Mouse (Mus musculus) lung, postnatal 0 days (tissue): Measurements from ENCODE around the gene Cygb. TPM values are rescaled to one million over a fixed set of nuclear protein-coding genes. Genes with fewer than 3 reads are reported as not detected.

Source experiments
- ATAC-seq: fragments of 200-750 bp; cut with Nextera tagmentation; 2 replicates; pipeline ENCODE4 v1.8.0; 2017; ENCODE audit warnings: moderate library complexity
- DNase-seq: peaks from one replicate; pipeline ENCODE4 v3.0.0-alpha.2; 2016; ENCODE audit warnings: low spot score
- H3K27ac ChIP-seq: fragments of 300-500 bp; sonication (generic); 2 replicates; pipeline ENCODE4 v1.5.1; 2014; ENCODE audit warnings: antibody characterized with exemption, mild to moderate bottlenecking, low read length, mixed read lengths
- H3K27me3 ChIP-seq: fragments of 300-500 bp; sonication (generic); replicated peaks from 2 replicates; pipeline ENCODE4 v1.6.1; 2014; ENCODE audit warnings: low read length, mixed read lengths; ENCODE audit not compliant: insufficient read depth
- H3K36me3 ChIP-seq: fragments of 300-500 bp; sonication (generic); 2 replicates; pipeline ENCODE4 v1.6.1; 2014; ENCODE audit warnings: low read length, mixed read lengths; ENCODE audit not compliant: insufficient read depth
- H3K4me1 ChIP-seq: fragments of 300-500 bp; sonication (generic); 2 replicates; pipeline ENCODE4 v1.6.1; 2014; ENCODE audit warnings: antibody characterized with exemption, low read depth, low read length, mixed read lengths; ENCODE audit not compliant: insufficient read depth
- H3K4me2 ChIP-seq: fragments of 300-500 bp; sonication (generic); replicated peaks from 2 replicates; pipeline ENCODE4 v1.6.1; 2014; ENCODE audit warnings: low read depth, mild to moderate bottlenecking, low read length, moderate library complexity, mixed read lengths
- H3K4me3 ChIP-seq: fragments of 300-500 bp; sonication (generic); 2 replicates; pipeline ENCODE4 v1.5.1; 2014; ENCODE audit warnings: low read depth, low read length
- H3K9ac ChIP-seq: fragments of 300-500 bp; sonication (generic); replicated peaks from 2 replicates; pipeline ENCODE4 v1.6.1; 2014; ENCODE audit warnings: low read depth, mild to moderate bottlenecking
- H3K9me3 ChIP-seq: fragments of 300-500 bp; sonication (generic); 2 replicates; pipeline ENCODE4 v1.6.1; 2016; ENCODE audit warnings: low read length, mixed read lengths
- CTCF ChIP-seq: IDR thresholded peaks from 2 replicates; pipeline ENCODE4 v1.5.1; 2016; ENCODE audit warnings: antibody characterized with exemption, mild to moderate bottlenecking
- EP300 ChIP-seq: IDR thresholded peaks from 2 replicates; pipeline ENCODE4 v1.6.1; 2016; ENCODE audit warnings: antibody characterized with exemption, mild to moderate bottlenecking, control low read depth
- WGBS: fragments of 180-500 bp; shearing (Covaris S2); extraction: QIAGEN DNeasy Blood & Tissue Kit; methylation state at CpG from one replicate; pipeline ENCODE4 v1.1.7; 2014; 5-methylcytosine and 5-hydroxymethylcytosine counted together
- polyA plus RNA-seq: library from polyadenylated mRNA; unstranded; fragments of >200 nt; fragmentation: Nextera tagmentation; extraction: Ambion mirVana; gene quantifications from 2 replicates; pipeline ENCODE4 v1.2.1, GENCODE M21; 2015

Gene Cygb
- polyA plus RNA-seq, 1 experiment from 2014 or later, result 32.0 TPM

DNA sequence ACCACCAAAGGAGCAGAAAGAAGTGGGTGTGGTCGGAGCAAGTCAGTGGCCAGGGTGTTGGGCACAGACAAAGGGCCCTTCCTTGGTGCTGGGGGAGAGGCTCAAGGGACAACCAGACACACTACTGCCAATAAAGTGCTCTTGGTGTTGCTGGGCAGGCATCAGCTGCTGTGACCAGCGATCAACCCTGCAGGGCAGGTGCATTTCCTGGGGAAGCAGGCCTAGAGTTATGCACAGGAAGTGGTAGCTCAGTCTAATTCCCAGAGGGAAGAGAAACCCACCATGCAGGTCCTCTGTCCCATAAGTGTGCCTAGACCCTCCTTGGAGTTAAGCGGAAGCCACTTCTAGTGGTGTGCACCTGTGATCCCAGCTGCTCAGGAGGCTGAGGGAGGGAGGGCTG is 46.4 kb downstream of the Cygb start:
- DNase-seq, result no peak
- Histone ChIP-seq H3K9me3 (no peaks in the 10 kb centered on the region), H3K4me1 (no peaks in the 10 kb centered on the region), H3K27me3 (no peaks in the 10 kb centered on the region), H3K9ac (no peak overlapping the region), H3K4me3 (no peak overlapping the region), H3K27ac (no peak overlapping the region), H3K4me2 (no peak overlapping the region), H3K36me3 (peaks cover 43% of the 10 kb centered on the region)
- whole genome bisulfite sequencing, result 96% methylated on average over 3 of the region's 3 CpGs
- no peak for ATAC-seq
- TF ChIP-seq EP300 (no peak), CTCF (no peak)

DNA sequence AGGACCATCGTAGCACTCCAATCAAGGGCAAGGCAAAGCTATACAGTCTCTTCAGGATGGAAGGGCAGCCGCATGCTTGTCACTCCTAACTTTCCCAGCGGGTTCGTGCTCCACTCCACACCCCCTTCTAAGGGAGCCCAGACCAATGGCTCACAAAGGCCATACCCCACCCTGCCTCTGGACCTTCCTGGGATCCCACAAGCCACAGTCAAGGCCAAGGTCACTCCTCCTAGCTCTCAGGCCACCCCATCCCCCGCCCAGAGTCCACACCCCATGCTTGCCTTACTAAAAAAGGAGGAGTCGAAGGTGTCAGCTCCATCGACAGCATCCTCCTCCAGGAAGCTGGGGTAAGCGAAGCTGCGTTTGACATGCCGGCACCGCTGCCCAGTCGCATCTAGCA is 50.0 kb downstream of the Cygb start:
- DNase-seq, result no peak
- peaks cover 67% of the 10 kb centered on the region for H3K36me3 ChIP-seq
- H3K27me3 ChIP-seq, result no peaks in the 10 kb centered on the region
- no peak overlapping the region for H3K27ac ChIP-seq
- no peaks in the 10 kb centered on the region for H3K9me3 ChIP-seq
- TF ChIP-seq EP300 (no peak), CTCF (no peak)
- no peak overlapping the region for H3K4me3 ChIP-seq
- H3K4me2 ChIP-seq, result no peak overlapping the region
- H3K4me1 ChIP-seq, result no peaks in the 10 kb centered on the region
- WGBS, result 88% methylated on average over 12 of the region's 12 CpGs
- H3K9ac ChIP-seq, result no peak overlapping the region
- ATAC-seq, result no peak

DNA sequence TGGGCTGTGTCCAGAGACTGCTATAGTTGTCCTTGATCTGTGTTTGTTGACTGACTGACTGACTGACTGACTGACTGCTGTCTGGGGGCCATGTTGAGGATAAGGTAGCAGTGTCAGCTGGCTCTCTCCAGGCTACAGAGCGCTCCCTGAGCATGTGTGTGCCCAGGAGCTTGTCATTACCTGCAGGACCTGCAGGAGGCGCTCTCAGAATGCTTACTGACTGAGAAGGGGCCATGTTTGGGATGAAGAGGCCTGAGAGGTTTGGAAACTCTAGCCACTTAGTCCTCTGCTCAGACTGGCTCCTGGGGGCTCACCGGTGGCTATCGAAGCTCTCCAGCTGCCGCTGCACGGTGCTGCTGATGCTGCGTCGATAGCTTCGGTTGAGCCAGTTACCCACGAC is 50.8 kb downstream of the Cygb start:
- no peak overlapping the region for H3K4me2 ChIP-seq
- no peaks in the 10 kb centered on the region for H3K4me1 ChIP-seq
- peak; percentile 82 for TF ChIP-seq CTCF
- no peak for TF ChIP-seq EP300
- H3K27ac ChIP-seq, result no peak overlapping the region
- peak; percentile 25; the same call in 1 of the 2 replicates for ATAC-seq
- no peaks in the 10 kb centered on the region for H3K9me3 ChIP-seq
- H3K4me3 ChIP-seq, result no peak overlapping the region
- peaks cover 71% of the 10 kb centered on the region for H3K36me3 ChIP-seq
- peak; percentile 55 for DNase-seq
- 90% methylated on average over 10 of the region's 10 CpGs for WGBS
- no peaks in the 10 kb centered on the region for H3K27me3 ChIP-seq
- H3K9ac ChIP-seq, result no peak overlapping the region

DNA sequence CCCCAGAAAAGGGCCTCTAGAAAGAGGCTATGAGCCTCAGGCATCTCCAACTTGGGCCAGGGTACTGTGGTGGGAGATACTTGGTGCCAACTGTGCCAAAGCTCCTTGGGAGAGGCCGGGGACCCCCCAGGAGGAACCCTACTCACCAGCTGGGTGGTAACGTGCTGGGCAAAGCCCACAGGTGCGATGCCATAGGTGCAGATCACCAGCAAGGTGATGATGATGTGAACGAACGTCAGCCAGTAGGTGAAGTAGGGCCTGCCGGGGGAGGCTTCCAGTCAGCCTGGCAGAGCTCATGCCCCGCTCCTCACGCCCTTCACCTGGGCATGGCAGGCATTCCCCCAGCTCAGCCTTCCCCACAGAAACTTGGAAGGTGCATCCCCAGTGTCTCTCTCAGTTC is 52.1 kb downstream of the Cygb start:
- TF ChIP-seq CTCF, result no peak
- Histone ChIP-seq H3K4me2 (no peak overlapping the region), H3K4me1 (no peaks in the 10 kb centered on the region), H3K9ac (no peak overlapping the region), H3K9me3 (no peaks in the 10 kb centered on the region), H3K27ac (no peak overlapping the region), H3K36me3 (peaks cover 71% of the 10 kb centered on the region), H3K27me3 (no peaks in the 10 kb centered on the region), H3K4me3 (no peak overlapping the region)
- DNase-seq (no peak), ATAC-seq (no peak)
- WGBS, result 84% methylated on average over 8 of the region's 8 CpGs

DNA sequence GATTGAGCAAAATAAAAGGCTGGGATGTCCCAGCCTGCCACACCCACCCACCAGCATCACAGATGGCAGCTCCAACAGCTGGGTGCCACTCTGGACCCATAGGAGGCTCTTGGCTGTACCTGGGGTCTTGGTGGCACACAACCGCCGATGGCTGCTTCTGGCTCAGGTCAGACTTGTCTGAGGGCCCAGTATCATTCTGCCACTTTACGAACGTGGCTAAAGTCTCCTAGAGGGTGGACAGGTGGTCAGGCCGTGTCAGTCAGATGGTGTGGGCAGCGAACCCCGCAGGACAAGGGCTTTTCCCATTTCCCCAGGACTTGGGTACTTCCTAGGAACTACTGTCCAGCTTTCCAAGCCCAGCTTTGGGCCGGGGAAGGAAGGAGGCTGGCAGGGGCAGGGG is 52.9 kb downstream of the Cygb start:
- Histone ChIP-seq H3K9me3 (no peaks in the 10 kb centered on the region), H3K36me3 (peaks cover 66% of the 10 kb centered on the region), H3K27me3 (no peaks in the 10 kb centered on the region), H3K4me2 (no peak overlapping the region), H3K4me3 (no peak overlapping the region), H3K27ac (no peak overlapping the region), H3K9ac (no peak overlapping the region), H3K4me1 (no peaks in the 10 kb centered on the region)
- WGBS, result 89% methylated on average over 8 of the region's 8 CpGs
- DNase-seq (no peak), ATAC-seq (no peak)
- no peak for TF ChIP-seq CTCF
- no peak for TF ChIP-seq EP300

DNA sequence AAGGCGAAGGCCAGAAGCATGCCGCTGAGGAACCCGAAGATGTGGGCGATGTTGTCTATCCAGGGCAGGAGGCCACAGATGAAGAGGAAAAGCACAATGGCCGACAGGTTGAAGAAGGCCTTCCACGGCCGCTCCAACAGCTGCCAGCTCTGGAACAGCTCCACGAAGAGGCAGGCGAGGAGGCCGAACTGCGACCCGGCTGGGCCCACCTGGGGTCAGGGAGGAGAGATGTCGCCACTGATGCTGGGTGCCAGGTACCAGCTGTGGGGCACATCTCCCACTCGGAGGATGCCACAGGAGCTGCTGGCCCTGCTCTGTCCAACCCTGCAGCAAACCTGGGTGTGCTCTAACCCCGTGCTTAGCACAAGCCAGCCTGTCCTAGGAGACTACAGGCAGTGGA is 54.9 kb downstream of the Cygb start:
- no peaks in the 10 kb centered on the region for H3K27me3 ChIP-seq
- H3K36me3 ChIP-seq, result peaks cover 47% of the 10 kb centered on the region
- WGBS, result 90% methylated on average over 15 of the region's 15 CpGs

DNA sequence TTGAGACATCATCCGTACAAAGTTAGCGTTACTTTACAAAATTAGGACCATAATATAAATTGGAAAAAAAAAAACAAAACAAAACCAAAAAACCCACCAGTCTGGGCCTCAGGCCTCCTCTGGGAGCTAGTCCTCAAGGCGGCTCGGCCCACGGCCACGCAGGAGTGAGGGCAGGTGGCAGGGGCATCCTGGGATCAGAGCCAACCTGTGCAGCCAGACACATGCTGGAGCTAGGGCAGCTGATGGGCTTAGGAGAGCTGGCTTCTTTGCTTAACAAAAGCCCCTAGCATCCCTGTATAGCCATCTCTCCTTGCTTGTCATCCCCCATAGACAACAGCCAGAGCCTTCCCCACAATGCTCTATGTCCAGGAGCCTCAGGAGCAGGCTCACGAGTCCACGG is 55.9 kb downstream of the Cygb start:
- no peak for TF ChIP-seq EP300
- TF ChIP-seq CTCF, result no peak
- Histone ChIP-seq H3K27me3 (no peaks in the 10 kb centered on the region), H3K9ac (no peak overlapping the region), H3K27ac (no peak overlapping the region), H3K9me3 (no peaks in the 10 kb centered on the region), H3K4me2 (no peak overlapping the region), H3K4me3 (no peak overlapping the region), H3K36me3 (peaks cover 37% of the 10 kb centered on the region), H3K4me1 (no peaks in the 10 kb centered on the region)
- no peak for ATAC-seq
- no peak for DNase-seq
- WGBS, result 85% methylated on average over 8 of the region's 8 CpGs

More for the DNA sequence above, 54.9 kb downstream of the Cygb start:
- H3K9ac ChIP-seq, result no peak overlapping the region
- no peak overlapping the region for H3K4me3 ChIP-seq
- ATAC-seq (no peak), DNase-seq (no peak)
- no peak overlapping the region for H3K27ac ChIP-seq
- TF ChIP-seq CTCF (no peak), EP300 (no peak)
- H3K4me1 ChIP-seq, result no peaks in the 10 kb centered on the region
- H3K9me3 ChIP-seq, result no peaks in the 10 kb centered on the region
- H3K4me2 ChIP-seq, result no peak overlapping the region
